Mouse (Mus musculus) neutrophil, adult 5-6 weeks (primary cell): ENCODE results near the gene Ddr2. TPM values are rescaled to one million over a fixed set of nuclear protein-coding genes. Genes with fewer than 3 reads are reported as not detected.

Experiments used
- total RNA-seq: library from RNA; stranded (forward); fragments of 200-1000 nt; gene quantifications from 2 replicates; pipeline ENCODE4 v1.2.3, GENCODE M21; 2017

Gene Ddr2
- total RNA-seq, 1 experiment from 2014 or later, result not detected

Other genes starting within 250 kb of the Ddr2 start
- gene Ccdc190, start 182.1 kb downstream of the Ddr2 start, total RNA-seq, result not detected in 2 replicates
- gene Hsd17b7, start 141.5 kb downstream of the Ddr2 start, total RNA-seq, result 3.4 and 4.3 TPM in 2 replicates
- 44.3 and 62.6 TPM in 2 replicates for gene Uap1, start 64.2 kb upstream of the Ddr2 start, total RNA-seq
- gene Uhmk1, start 104.6 kb upstream of the Ddr2 start, total RNA-seq, result 64.7 and 69.0 TPM in 2 replicates
- not detected in 2 replicates for gene Sh2d1b2, start 122.0 kb upstream of the Ddr2 start, total RNA-seq
- 2.0 TPM in 2 replicates for gene Sh2d1b1, start 166.6 kb upstream of the Ddr2 start, total RNA-seq
- gene Gm7694, start 195.6 kb upstream of the Ddr2 start, total RNA-seq, result 2.7 and 2.8 TPM in 2 replicates
- not detected in 2 replicates for gene Spata46, start 198.0 kb upstream of the Ddr2 start, total RNA-seq